Mouse (Mus musculus) G1E (cell line): ENCODE data around the gene Plk5.

ENCODE experiments used
- CTCF ChIP-seq: IDR thresholded peaks from 2 replicates; pipeline ENCODE4 v1.5.1; 2012; ENCODE audit warnings: low read depth, low read length, inconsistent platforms, mixed read lengths
- GATA1 ChIP-seq: IDR thresholded peaks from 2 replicates; pipeline ENCODE4 v1.6.1; 2012; ENCODE audit warnings: borderline replicate concordance, low read length, inconsistent platforms, mixed read lengths
- GATA2 ChIP-seq: IDR thresholded peaks from 2 replicates; pipeline ENCODE4 v1.6.1; 2012; ENCODE audit warnings: low read depth, low read length, inconsistent platforms, borderline replicate concordance
- POLR2AphosphoS5 ChIP-seq: IDR thresholded peaks from 2 replicates; pipeline ENCODE4 v1.6.1; 2012; ENCODE audit warnings: low read depth, low read length, inconsistent platforms; ENCODE audit not compliant: insufficient replicate concordance
- TAL1 ChIP-seq: conservative IDR thresholded peaks from 2 replicates; pipeline ENCODE4 v1.6.1; 2012; ENCODE audit warnings: low read depth, low read length, inconsistent platforms, mixed read lengths

- no peak for TF ChIP-seq GATA2
- peak; percentile 80 for TF ChIP-seq CTCF
- no peak for TF ChIP-seq GATA1
- TF ChIP-seq TAL1, result no peak
- no peak for TF ChIP-seq POLR2AphosphoS5
Measured at GRCm38 (mm10) chr10:80376160-80376559, 19.9 kb downstream of the Plk5 start.
